Mouse (Mus musculus): Measurements from ENCODE around the gene Ube2a. TPM values are rescaled to one million over a fixed set of nuclear protein-coding genes. Genes with fewer than 3 reads are reported as not detected.

Gene Ube2a
- total and polyA plus RNA-seq, 2 experiments from 2014 or later: 40.4 to 110 TPM

GRCm38 (mm10) chrX:36833397-36834084 is 40.2 kb upstream of the Ube2a start:
- Histone ChIP-seq H3K4me1 (ENCODE audit: insufficient read depth, low read length) (no peaks in the 10 kb centered on the region), H3K4me2 (ENCODE audit: low read depth, low read length, poor library complexity, severe bottlenecking) (peak overlapping the region; percentile 35), H3K27me3 (ENCODE audit: insufficient read depth, low read length) (no peaks in the 10 kb centered on the region), H3K9ac (replicated peaks; ENCODE audit: low read length, poor library complexity, severe bottlenecking) (0 out of 2 replicates have a peak overlapping the region, but pooled peaks have one; percentile 5), H3K4me3 (ENCODE audit: low read depth, low read length) (peak overlapping the region; percentile 13; the same call in 1 of the 2 replicates), H3K27ac (ENCODE audit: low read depth, low read length) (no peak overlapping the region), H3K36me3 (ENCODE audit: insufficient read depth, low read length) (no peaks in the 10 kb centered on the region), H3K9me3 (ENCODE audit: low read length) (no peaks in the 10 kb centered on the region)
- peak; percentile 79 for TF ChIP-seq CTCF (IDR thresholded peaks at IDR 0.05)
- DNase-seq (ENCODE audit: low spot score): peak; percentile 76
- peak; percentile 62 for ATAC-seq (ENCODE audit: low FRiP score)
- WGBS: 26% methylated on average over 19 of the region's 19 CpGs

GRCm38 (mm10) chrX:36837069-36837676 is 36.5 kb upstream of the Ube2a start:
- no peak overlapping the region for H3K4me2 ChIP-seq (ENCODE audit: low read depth, low read length, poor library complexity, severe bottlenecking)
- no peaks in the 10 kb centered on the region for H3K4me1 ChIP-seq (ENCODE audit: insufficient read depth, low read length)
- no peaks in the 10 kb centered on the region for H3K27me3 ChIP-seq (ENCODE audit: insufficient read depth, low read length)
- ATAC-seq (ENCODE audit: low FRiP score) (no peak), DNase-seq (ENCODE audit: low spot score) (no peak)
- H3K9ac ChIP-seq (replicated peaks; ENCODE audit: low read length, poor library complexity, severe bottlenecking): no peak overlapping the region
- H3K9me3 ChIP-seq (ENCODE audit: low read length): no peaks in the 10 kb centered on the region
- H3K4me3 ChIP-seq (ENCODE audit: low read depth, low read length): no peak overlapping the region
- no peaks in the 10 kb centered on the region for H3K36me3 ChIP-seq (ENCODE audit: insufficient read depth, low read length)
- TF ChIP-seq CTCF (IDR thresholded peaks at IDR 0.05): no peak
- 78% methylated on average over 6 of the region's 6 CpGs for WGBS
- H3K27ac ChIP-seq (ENCODE audit: low read depth, low read length): no peak overlapping the region

GRCm38 (mm10) chrX:36839391-36839790 is 34.3 kb upstream of the Ube2a start:
- Histone ChIP-seq H3K27ac (ENCODE audit: low read depth, low read length) (no peak overlapping the region), H3K4me2 (ENCODE audit: low read depth, low read length, poor library complexity, severe bottlenecking) (no peak overlapping the region), H3K4me1 (ENCODE audit: insufficient read depth, low read length) (no peaks in the 10 kb centered on the region), H3K9ac (replicated peaks; ENCODE audit: low read length, poor library complexity, severe bottlenecking) (no peak overlapping the region), H3K36me3 (ENCODE audit: insufficient read depth, low read length) (no peaks in the 10 kb centered on the region), H3K9me3 (ENCODE audit: low read length) (no peaks in the 10 kb centered on the region), H3K27me3 (ENCODE audit: insufficient read depth, low read length) (no peaks in the 10 kb centered on the region), H3K4me3 (ENCODE audit: low read depth, low read length) (no peak overlapping the region)
- DNase-seq (ENCODE audit: low spot score) (peak; percentile 44), ATAC-seq (ENCODE audit: low FRiP score) (no peak)
- TF ChIP-seq CTCF (IDR thresholded peaks at IDR 0.05): no peak
- WGBS: 78% methylated on average over 7 of the region's 7 CpGs

GRCm38 (mm10) chrX:36841698-36842097 is 32.0 kb upstream of the Ube2a start:
- Histone ChIP-seq H3K4me3 (ENCODE audit: low read depth, low read length) (no peak overlapping the region), H3K4me2 (ENCODE audit: low read depth, low read length, poor library complexity, severe bottlenecking) (no peak overlapping the region), H3K9me3 (ENCODE audit: low read length) (no peaks in the 10 kb centered on the region), H3K4me1 (ENCODE audit: insufficient read depth, low read length) (no peaks in the 10 kb centered on the region), H3K27me3 (ENCODE audit: insufficient read depth, low read length) (no peaks in the 10 kb centered on the region), H3K27ac (ENCODE audit: low read depth, low read length) (no peak overlapping the region), H3K9ac (replicated peaks; ENCODE audit: low read length, poor library complexity, severe bottlenecking) (no peak overlapping the region), H3K36me3 (ENCODE audit: insufficient read depth, low read length) (no peaks in the 10 kb centered on the region)
- no peak for DNase-seq (ENCODE audit: low spot score)
- 86% methylated on average over 6 of the region's 6 CpGs for WGBS
- no peak for ATAC-seq (ENCODE audit: low FRiP score)
- no peak for TF ChIP-seq CTCF (IDR thresholded peaks at IDR 0.05)

- Histone ChIP-seq H3K4me1 (ENCODE audit: insufficient read depth, low read length) (no peaks in the 10 kb centered on the region), H3K4me2 (ENCODE audit: low read depth, low read length, poor library complexity, severe bottlenecking) (no peak overlapping the region), H3K4me3 (ENCODE audit: low read depth, low read length) (no peak overlapping the region), H3K36me3 (ENCODE audit: insufficient read depth, low read length) (no peaks in the 10 kb centered on the region), H3K27me3 (ENCODE audit: insufficient read depth, low read length) (no peaks in the 10 kb centered on the region), H3K9me3 (ENCODE audit: low read length) (no peaks in the 10 kb centered on the region), H3K27ac (ENCODE audit: low read depth, low read length) (no peak overlapping the region), H3K9ac (replicated peaks; ENCODE audit: low read length, poor library complexity, severe bottlenecking) (no peak overlapping the region)
- ATAC-seq (ENCODE audit: low FRiP score): no peak
- no peak for TF ChIP-seq CTCF (IDR thresholded peaks at IDR 0.05)
- 63% methylated on average over 4 of the region's 4 CpGs for WGBS
- DNase-seq (ENCODE audit: low spot score): no peak
Observed at GRCm38 (mm10) chrX:36843346-36843990, 30.2 kb upstream of the Ube2a start.

GRCm38 (mm10) chrX:36847152-36847551 is 26.5 kb upstream of the Ube2a start:
- DNase-seq (ENCODE audit: low spot score) (no peak), ATAC-seq (ENCODE audit: low FRiP score) (no peak)
- no peak overlapping the region for H3K4me3 ChIP-seq (ENCODE audit: low read depth, low read length)
- 80% methylated on average over 1 of the region's 1 CpGs for WGBS
- no peaks in the 10 kb centered on the region for H3K9me3 ChIP-seq (ENCODE audit: low read length)
- TF ChIP-seq CTCF (IDR thresholded peaks at IDR 0.05): no peak
- H3K27me3 ChIP-seq (ENCODE audit: insufficient read depth, low read length): no peaks in the 10 kb centered on the region
- no peak overlapping the region for H3K27ac ChIP-seq (ENCODE audit: low read depth, low read length)
- H3K4me1 ChIP-seq (ENCODE audit: insufficient read depth, low read length): no peaks in the 10 kb centered on the region
- H3K4me2 ChIP-seq (ENCODE audit: low read depth, low read length, poor library complexity, severe bottlenecking): no peak overlapping the region
- no peaks in the 10 kb centered on the region for H3K36me3 ChIP-seq (ENCODE audit: insufficient read depth, low read length)
- no peak overlapping the region for H3K9ac ChIP-seq (replicated peaks; ENCODE audit: low read length, poor library complexity, severe bottlenecking)

Measured in midbrain, postnatal 0 days (tissue).